Mouse (Mus musculus): ENCODE measurements around the gene Tango6.

DNA sequence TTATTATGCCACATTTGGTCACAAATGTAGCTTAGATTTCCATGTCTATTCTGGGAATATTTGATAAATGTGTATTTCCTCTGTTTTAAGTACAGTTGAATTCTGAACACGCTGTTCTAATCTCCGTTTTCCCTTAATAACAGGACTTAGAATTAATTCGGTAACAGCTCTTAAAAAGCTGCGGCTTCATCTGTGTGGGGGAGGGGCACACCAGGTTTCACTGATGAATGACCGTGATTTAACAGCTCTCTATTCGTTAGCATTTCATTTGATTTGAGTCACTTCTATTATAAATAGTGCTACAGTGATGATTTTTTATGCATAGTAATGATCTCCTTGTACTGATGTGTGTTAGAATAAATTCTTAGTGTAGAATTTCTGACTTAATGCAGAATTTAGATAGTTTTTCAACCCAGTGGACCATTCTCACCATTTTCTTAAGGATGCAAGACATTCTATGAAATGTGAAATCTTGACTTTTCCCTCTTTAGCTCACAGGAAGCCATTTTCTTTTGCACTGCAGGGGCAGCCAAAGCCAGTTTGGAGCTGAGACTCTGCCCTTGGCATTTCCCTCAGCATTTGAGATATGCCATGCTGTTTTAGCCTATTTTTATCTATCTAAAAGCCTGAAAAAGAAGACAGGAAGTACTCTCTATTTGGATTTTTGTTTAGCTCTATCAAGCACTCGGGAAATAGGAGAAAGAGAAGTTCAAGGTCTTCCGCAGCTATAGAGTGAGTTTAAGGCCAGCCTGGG is 91.9 kb downstream of the Tango6 start:
- TF ChIP-seq CTCF (IDR thresholded peaks at IDR 0.05; ENCODE audit: low read depth) = no peak
- TF ChIP-seq EP300 (IDR thresholded peaks at IDR 0.05; ENCODE audit: low read depth) = no peak
